Mouse (Mus musculus) heart, adult 2 months (tissue): ENCODE measurements around the gene Ptprh. TPM values are rescaled to one million over a fixed set of nuclear protein-coding genes. Genes with fewer than 3 reads are reported as not detected.
A peak's percentile ranks its signal among the peaks of the same experiment; 100 is the strongest.
"Not testable (repeated sequence)": the region's sequence is repeated elsewhere in the genome, so short reads cannot be mapped to it uniquely, and the experiment has no call there.

Source experiments
- DNase-seq, 2 experiments: peaks; one replicate each; pipeline ENCODE4 v3.0.0; 2021
- H3K27ac ChIP-seq: fragments of 200-600 bp; 2 replicates; pipeline ENCODE4 v1.8.1; 2022
- H3K27me3 ChIP-seq: fragments of 200-500 bp; 2 replicates; pipeline ENCODE4 v1.6.1; 2012; ENCODE audit warnings: mild to moderate bottlenecking, low read length, inconsistent platforms, mixed read lengths; ENCODE audit not compliant: control insufficient read depth, insufficient read depth
- H3K36me3 ChIP-seq: fragments of 200-500 bp; 2 replicates; pipeline ENCODE4 v1.6.1; 2012; ENCODE audit warnings: low read length, inconsistent platforms; ENCODE audit not compliant: control insufficient read depth, insufficient read depth
- H3K4me1 ChIP-seq: fragments of 200-500 bp; 2 replicates; pipeline ENCODE4 v1.6.1; 2011; ENCODE audit warnings: low read length; ENCODE audit not compliant: control insufficient read depth, insufficient read depth
- H3K4me3 ChIP-seq: fragments of 200-600 bp; 2 replicates; pipeline ENCODE4 v1.8.1; 2022
- H3K79me2 ChIP-seq: fragments of 200-500 bp; replicated peaks from 2 replicates; pipeline ENCODE4 v1.6.1; 2012; ENCODE audit warnings: mild to moderate bottlenecking, inconsistent platforms, low read length, moderate library complexity, mixed read lengths; ENCODE audit not compliant: control insufficient read depth, insufficient read depth
- H3K9ac ChIP-seq: fragments of 200-500 bp; 2 replicates; pipeline ENCODE4 v1.6.1; 2012; ENCODE audit warnings: low read depth, mild to moderate bottlenecking, control low read depth, inconsistent platforms, low read length, mixed read lengths
- CTCF ChIP-seq: fragments of 200-600 bp; IDR thresholded peaks from 2 replicates; pipeline ENCODE4 v1.8.1; 2022; ENCODE audit warnings: antibody characterized with exemption, mild to moderate bottlenecking, moderate library complexity
- EP300 ChIP-seq: fragments of 200-500 bp; IDR thresholded peaks from 2 replicates; pipeline ENCODE4 v1.6.1; 2011; ENCODE audit warnings: low read depth, low read length, control low read depth; ENCODE audit not compliant: insufficient read depth
- POLR2A ChIP-seq: fragments of 200-500 bp; IDR thresholded peaks from 2 replicates; pipeline ENCODE4 v1.6.1; 2011; ENCODE audit warnings: mild to moderate bottlenecking, low read depth, low read length, control low read depth; ENCODE audit not compliant: insufficient read depth
- WGBS: fragments of 180-500 bp; shearing (Covaris S2); methylation state at CpG from one replicate; pipeline ENCODE4 v1.1.7; 2018; 5-methylcytosine and 5-hydroxymethylcytosine counted together
- intact Hi-C: fragments of 180-260 bp; cut with DNase I; formaldehyde crosslinking; loops from one replicate; pipeline ENCODE4 v1.15.1; 2025
- polyA plus RNA-seq: library from polyadenylated mRNA; depleted of rRNA; stranded (reverse); fragments of >200 nt; gene quantifications from 2 replicates; pipeline ENCODE4 v1.2.3, GENCODE M21; 2012
- total RNA-seq, 2 experiments: library from RNA; stranded (reverse); gene quantifications; 2 replicates each; pipeline ENCODE4 v1.2.3; 2021

The Ptprh gene
- total and polyA plus RNA-seq, 3 experiments = 0.06 TPM; not detected in 2

GRCm38 (mm10) chr7:4527302-4527689 lies 76.5 kb downstream of the Ptprh start:
- Histone ChIP-seq H3K27ac (no peak overlapping the region), H3K27me3 (no peaks in the 10 kb centered on the region), H3K79me2 (no peaks in the 10 kb centered on the region), H3K36me3 (no peaks in the 10 kb centered on the region), H3K9ac (no peak overlapping the region), H3K4me1 (peaks cover 2% of the 10 kb centered on the region; the same call in 1 of the 2 replicates), H3K4me3 (no peak overlapping the region)
- TF ChIP-seq CTCF (no peak), POLR2A (no peak)
- no peak for DNase-seq
- WGBS = 55% methylated on average over 18 of the region's 18 CpGs
- intact Hi-C loops = no loop called here

GRCm38 (mm10) chr7:4526341-4527301 lies 77.2 kb downstream of the Ptprh start:
- H3K4me1 ChIP-seq = peaks cover 2% of the 10 kb centered on the region; the same call in 1 of the 2 replicates
- no peaks in the 10 kb centered on the region for H3K36me3 ChIP-seq
- intact Hi-C loops = no loop called here
- peak overlapping the region; percentile 64 for H3K27ac ChIP-seq
- H3K9ac ChIP-seq = peak overlapping the region; percentile 64
- no peaks in the 10 kb centered on the region for H3K27me3 ChIP-seq
- TF ChIP-seq EP300 = peak; percentile 66
- peak; percentile 55; the same call in 1 of the 2 replicates for TF ChIP-seq POLR2A
- TF ChIP-seq CTCF = peak; percentile 80
- H3K79me2 ChIP-seq = no peaks in the 10 kb centered on the region
- peak overlapping the region; percentile 36 for H3K4me3 ChIP-seq
- peak; percentile 82 to 85 for DNase-seq
- 22% methylated on average over 40 of the region's 40 CpGs for whole genome bisulfite sequencing

- DNase-seq = peak; percentile 59 to 61
- TF ChIP-seq CTCF = peak; percentile 80
- TF ChIP-seq EP300 = 0 out of 2 replicates have a peak, but pooled peaks have one; percentile 67
- intact Hi-C loops = loop anchor here (2.0 kb wide), 1 partner anchor 92 kb away; no protein-coding TSS in a partner anchor
- H3K27me3 ChIP-seq, H3K4me1 ChIP-seq, H3K79me2 ChIP-seq, H3K36me3 ChIP-seq: not testable (repeated sequence)
- H3K27ac ChIP-seq = peak within 1 kb of the TSS; percentile 98
- 60% methylated on average over 15 of the region's 15 CpGs for WGBS
- peak within 1 kb of the TSS; percentile 10; the same call in 1 of the 2 replicates for H3K4me3 ChIP-seq
- H3K9ac ChIP-seq = peak within 1 kb of the TSS; percentile 63
These were observed 79.5 kb downstream of the Ptprh start, which contains the start of gene Tnni3 for GRCm38 (mm10) chr7:4524212-4524922. Gene Tnni3 (minus strand): TSS chr7:4524229.

- no peak for DNase-seq
- Histone ChIP-seq H3K27ac (peak overlapping the region; percentile 98), H3K27me3 (no peaks in the 10 kb centered on the region), H3K9ac (peak overlapping the region; percentile 63), H3K36me3 (no peaks in the 10 kb centered on the region), H3K4me1 (peaks cover 2% of the 10 kb centered on the region; the same call in 1 of the 2 replicates), H3K79me2 (no peaks in the 10 kb centered on the region), H3K4me3 (peak overlapping the region; percentile 10; the same call in 1 of the 2 replicates)
- 64% methylated on average over 33 of the region's 33 CpGs for WGBS
- intact Hi-C loops = loop anchor here (2.0 kb wide), 1 partner anchor 91 kb away; no protein-coding TSS in a partner anchor
- no peak for TF ChIP-seq CTCF
- TF ChIP-seq POLR2A = peak; percentile 47; the same call in 1 of the 2 replicates
These were observed 80.4 kb downstream of the Ptprh start for GRCm38 (mm10) chr7:4523205-4524130.

GRCm38 (mm10) chr7:4522292-4522691 lies 81.5 kb downstream of the Ptprh start:
- 39% methylated on average over 6 of the region's 6 CpGs for WGBS
- Histone ChIP-seq H3K36me3 (no peaks in the 10 kb centered on the region), H3K4me1 (peaks cover 3% of the 10 kb centered on the region; the same call in 1 of the 2 replicates), H3K79me2 (no peaks in the 10 kb centered on the region), H3K27me3 (no peaks in the 10 kb centered on the region), H3K9ac (peak overlapping the region; percentile 91), H3K27ac (peak overlapping the region; percentile 98), H3K4me3 (peak overlapping the region; percentile 60)
- intact Hi-C loops = no loop called here
- peak; percentile 50 to 73 for DNase-seq
- TF ChIP-seq CTCF (no peak), POLR2A (peak; percentile 97), EP300 (peak; percentile 91; the same call in 1 of the 2 replicates)
